Mouse (Mus musculus): ENCODE measurements at regions not wholly inside any gene's neighbourhood (a gene's known extent, or its start where the extent isn't known, plus 50 kb on each side); places are given as distances from the start of the nearest gene placed in this dataset.
A peak's percentile ranks its signal among the peaks of the same experiment; 100 is the strongest.

GRCm38 (mm10) chr6:35458250-35458649 is 81.4 kb downstream of the Mtpn start:
- 93% methylated on average over 2 of the region's 2 CpGs for WGBS
- no peaks in the 10 kb centered on the region for H3K4me1 ChIP-seq
- H3K36me3 ChIP-seq, result no peaks in the 10 kb centered on the region
- no peak overlapping the region for H3K27ac ChIP-seq (replicated peaks)
- DNase-seq (ENCODE audit: low spot score), result no peak
- H3K27me3 ChIP-seq (ENCODE audit: low read depth, poor library complexity, severe bottlenecking), result no peaks in the 10 kb centered on the region
- no peak overlapping the region for H3K4me3 ChIP-seq
- H3K9me3 ChIP-seq (replicated peaks), result 0 out of 2 replicates have a peak, but pooled peaks cover 3% of the 10 kb centered on the region

GRCm38 (mm10) chr6:35445007-35445406 is 94.7 kb downstream of the Mtpn start:
- Histone ChIP-seq H3K9me3 (replicated peaks) (no peaks in the 10 kb centered on the region), H3K4me1 (no peaks in the 10 kb centered on the region), H3K36me3 (no peaks in the 10 kb centered on the region), H3K27ac (replicated peaks) (no peak overlapping the region), H3K27me3 (ENCODE audit: low read depth, poor library complexity, severe bottlenecking) (no peaks in the 10 kb centered on the region), H3K4me3 (no peak overlapping the region)
- 85% methylated on average over 1 of the region's 1 CpGs for WGBS
- no peak for DNase-seq (ENCODE audit: low spot score)

GRCm38 (mm10) chr6:35426301-35426700 is 100.4 kb upstream of the Fam180a start:
- no peaks in the 10 kb centered on the region for H3K9me3 ChIP-seq (replicated peaks)
- H3K36me3 ChIP-seq, result no peaks in the 10 kb centered on the region
- no peak for DNase-seq (ENCODE audit: low spot score)
- H3K4me3 ChIP-seq, result no peak overlapping the region
- H3K4me1 ChIP-seq, result no peaks in the 10 kb centered on the region
- no peaks in the 10 kb centered on the region for H3K27me3 ChIP-seq (ENCODE audit: low read depth, poor library complexity, severe bottlenecking)
- no peak overlapping the region for H3K27ac ChIP-seq (replicated peaks)
- 77% methylated on average over 3 of the region's 3 CpGs for WGBS

- no peaks in the 10 kb centered on the region for H3K27me3 ChIP-seq (ENCODE audit: low read depth, poor library complexity, severe bottlenecking)
- no peaks in the 10 kb centered on the region for H3K4me1 ChIP-seq
- no peak for DNase-seq (ENCODE audit: low spot score)
- peaks cover 5% of the 10 kb centered on the region; the same call in 1 of the 2 replicates for H3K9me3 ChIP-seq (replicated peaks)
- no peaks in the 10 kb centered on the region for H3K36me3 ChIP-seq
- H3K4me3 ChIP-seq, result no peak overlapping the region
- no peak overlapping the region for H3K27ac ChIP-seq (replicated peaks)
- 79% methylated on average over 2 of the region's 2 CpGs for WGBS
Observed at GRCm38 (mm10) chr6:35424521-35424920, 98.6 kb upstream of the Fam180a start.

GRCm38 (mm10) chr6:35420924-35421323 is 95.0 kb upstream of the Fam180a start:
- WGBS, result 90% methylated on average over 7 of the region's 7 CpGs
- no peak overlapping the region for H3K27ac ChIP-seq (replicated peaks)
- no peaks in the 10 kb centered on the region for H3K4me1 ChIP-seq
- no peaks in the 10 kb centered on the region for H3K36me3 ChIP-seq
- H3K9me3 ChIP-seq (replicated peaks), result peaks cover 5% of the 10 kb centered on the region; the same call in 1 of the 2 replicates
- DNase-seq (ENCODE audit: low spot score), result no peak
- no peaks in the 10 kb centered on the region for H3K27me3 ChIP-seq (ENCODE audit: low read depth, poor library complexity, severe bottlenecking)
- no peak overlapping the region for H3K4me3 ChIP-seq

- 67% methylated on average over 9 of the region's 9 CpGs for WGBS
- no peak for DNase-seq (ENCODE audit: low spot score)
- H3K4me3 ChIP-seq, result no peak overlapping the region
- peaks cover 3% of the 10 kb centered on the region; the same call in 1 of the 2 replicates for H3K4me1 ChIP-seq
- H3K9me3 ChIP-seq (replicated peaks), result no peaks in the 10 kb centered on the region
- no peaks in the 10 kb centered on the region for H3K36me3 ChIP-seq
- no peak overlapping the region for H3K27ac ChIP-seq (replicated peaks)
- H3K27me3 ChIP-seq (ENCODE audit: low read depth, poor library complexity, severe bottlenecking), result no peaks in the 10 kb centered on the region
Observed at GRCm38 (mm10) chr6:35405044-35405443, 79.1 kb upstream of the Fam180a start.

- Histone ChIP-seq H3K27ac (replicated peaks) (no peak overlapping the region), H3K9me3 (replicated peaks) (no peaks in the 10 kb centered on the region), H3K36me3 (no peaks in the 10 kb centered on the region), H3K4me3 (no peak overlapping the region), H3K27me3 (ENCODE audit: low read depth, poor library complexity, severe bottlenecking) (no peaks in the 10 kb centered on the region), H3K4me1 (peaks cover 3% of the 10 kb centered on the region; the same call in 1 of the 2 replicates)
- no peak for DNase-seq (ENCODE audit: low spot score)
- WGBS, result 84% methylated on average over 5 of the region's 5 CpGs
Observed at GRCm38 (mm10) chr6:35403341-35403910, 77.5 kb upstream of the Fam180a start.

- Histone ChIP-seq H3K4me1 (no peaks in the 10 kb centered on the region), H3K36me3 (no peaks in the 10 kb centered on the region), H3K4me3 (no peak overlapping the region), H3K27ac (replicated peaks) (no peak overlapping the region), H3K9me3 (replicated peaks) (no peaks in the 10 kb centered on the region), H3K27me3 (ENCODE audit: low read depth, poor library complexity, severe bottlenecking) (no peaks in the 10 kb centered on the region)
- 97% methylated on average over 8 of the region's 9 CpGs for WGBS
- DNase-seq (ENCODE audit: low spot score), result no peak
Observed at GRCm38 (mm10) chr6:35395726-35396125, 69.8 kb upstream of the Fam180a start.

- Histone ChIP-seq H3K27ac (replicated peaks) (no peak overlapping the region), H3K27me3 (ENCODE audit: low read depth, poor library complexity, severe bottlenecking) (no peaks in the 10 kb centered on the region), H3K4me1 (no peaks in the 10 kb centered on the region), H3K9me3 (replicated peaks) (no peaks in the 10 kb centered on the region), H3K4me3 (no peak overlapping the region), H3K36me3 (no peaks in the 10 kb centered on the region)
- no peak for DNase-seq (ENCODE audit: low spot score)
- WGBS, result 76% methylated on average over 3 of the region's 3 CpGs
Observed at GRCm38 (mm10) chr6:35388827-35389226, 62.9 kb upstream of the Fam180a start.

GRCm38 (mm10) chr6:35381536-35381935 is 55.6 kb upstream of the Fam180a start:
- H3K4me3 ChIP-seq, result no peak overlapping the region
- H3K36me3 ChIP-seq, result no peaks in the 10 kb centered on the region
- peaks cover 9% of the 10 kb centered on the region for H3K4me1 ChIP-seq
- H3K27ac ChIP-seq (replicated peaks), result no peak overlapping the region
- peaks cover 7% of the 10 kb centered on the region; the same call in 1 of the 2 replicates for H3K27me3 ChIP-seq (ENCODE audit: low read depth, poor library complexity, severe bottlenecking)
- H3K9me3 ChIP-seq (replicated peaks), result no peaks in the 10 kb centered on the region
- no peak for DNase-seq (ENCODE audit: low spot score)
- WGBS, result 85% methylated on average over 3 of the region's 3 CpGs

- Histone ChIP-seq H3K9me3 (replicated peaks) (no peaks in the 10 kb centered on the region), H3K27ac (replicated peaks) (peak overlapping the region; percentile 30), H3K27me3 (ENCODE audit: low read depth, poor library complexity, severe bottlenecking) (peaks cover 7% of the 10 kb centered on the region; the same call in 1 of the 2 replicates), H3K4me3 (peak overlapping the region; percentile 40), H3K4me1 (peaks cover 9% of the 10 kb centered on the region), H3K36me3 (no peaks in the 10 kb centered on the region)
- 28% methylated on average over 11 of the region's 11 CpGs for WGBS
- peak; percentile 44 for DNase-seq (ENCODE audit: low spot score)
Observed at GRCm38 (mm10) chr6:35380721-35381466, 55.0 kb upstream of the Fam180a start.

GRCm38 (mm10) chr6:35379890-35380289 is 53.9 kb upstream of the Fam180a start:
- Histone ChIP-seq H3K36me3 (no peaks in the 10 kb centered on the region), H3K27ac (replicated peaks) (0 out of 2 replicates have a peak overlapping the region, but pooled peaks have one; percentile 17), H3K27me3 (ENCODE audit: low read depth, poor library complexity, severe bottlenecking) (peaks cover 7% of the 10 kb centered on the region; the same call in 1 of the 2 replicates), H3K4me1 (peaks cover 9% of the 10 kb centered on the region), H3K9me3 (replicated peaks) (no peaks in the 10 kb centered on the region), H3K4me3 (peak overlapping the region; percentile 27)
- WGBS, result 9% methylated on average over 8 of the region's 8 CpGs
- peak; percentile 74 for DNase-seq (ENCODE audit: low spot score)

- H3K36me3 ChIP-seq, result no peaks in the 10 kb centered on the region
- peaks cover 7% of the 10 kb centered on the region; the same call in 1 of the 2 replicates for H3K27me3 ChIP-seq (ENCODE audit: low read depth, poor library complexity, severe bottlenecking)
- DNase-seq (ENCODE audit: low spot score), result no peak
- no peaks in the 10 kb centered on the region for H3K9me3 ChIP-seq (replicated peaks)
- H3K27ac ChIP-seq (replicated peaks), result no peak overlapping the region
- WGBS, result 92% methylated on average over 6 of the region's 6 CpGs
- H3K4me3 ChIP-seq, result no peak overlapping the region
- H3K4me1 ChIP-seq, result peaks cover 9% of the 10 kb centered on the region
Observed at GRCm38 (mm10) chr6:35378851-35379250, 52.9 kb upstream of the Fam180a start.
